Mouse (Mus musculus): ENCODE results near the gene Borcs5. TPM values are rescaled to one million over a fixed set of nuclear protein-coding genes. Genes with fewer than 3 reads are reported as not detected.

Gene Borcs5
- polyA plus RNA-seq, 1 experiment from 2014 or later: 17.7 TPM

DNA sequence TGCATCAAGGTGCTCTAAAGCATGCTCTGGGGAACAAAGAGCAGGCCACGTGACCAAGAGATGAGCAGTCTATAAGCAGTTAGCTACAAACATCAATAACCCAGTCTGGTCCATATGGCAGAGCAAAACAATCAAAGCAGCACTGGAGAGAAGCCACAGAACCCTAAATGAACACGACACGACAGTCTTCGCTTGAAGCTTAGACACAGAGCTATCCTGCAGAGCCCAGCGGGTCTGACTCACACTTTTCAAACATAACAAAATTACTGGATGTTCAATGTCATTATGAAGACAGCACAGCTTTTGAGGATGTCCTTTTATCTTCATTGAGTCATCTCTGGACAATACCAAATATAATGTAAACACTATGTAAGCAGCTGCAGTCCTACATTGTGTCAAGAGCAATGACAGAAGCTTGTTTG, 94.5 kb downstream of the Borcs5 start:
- H3K9me3 ChIP-seq: no peaks in the 10 kb centered on the region
- no peak overlapping the region for H3K27ac ChIP-seq (replicated peaks)
- H3K4me1 ChIP-seq: no peaks in the 10 kb centered on the region
- peaks cover 27% of the 10 kb centered on the region for H3K36me3 ChIP-seq (replicated peaks)
- no peaks in the 10 kb centered on the region for H3K27me3 ChIP-seq (replicated peaks; ENCODE audit: low read depth, poor library complexity, severe bottlenecking)
- 88% methylated on average over 5 of the region's 5 CpGs for WGBS
- H3K4me3 ChIP-seq: no peak overlapping the region
- no peak for DNase-seq (ENCODE audit: low spot score)

GRCm38 (mm10) chr6:134736853-134737252, 97.5 kb downstream of the Borcs5 start:
- Histone ChIP-seq H3K27me3 (replicated peaks; ENCODE audit: low read depth, poor library complexity, severe bottlenecking) (no peaks in the 10 kb centered on the region), H3K9me3 (no peaks in the 10 kb centered on the region), H3K36me3 (replicated peaks) (peaks cover 39% of the 10 kb centered on the region), H3K4me1 (no peaks in the 10 kb centered on the region), H3K27ac (replicated peaks) (no peak overlapping the region), H3K4me3 (no peak overlapping the region)
- 92% methylated on average over 3 of the region's 3 CpGs for WGBS
- no peak for DNase-seq (ENCODE audit: low spot score)

DNA sequence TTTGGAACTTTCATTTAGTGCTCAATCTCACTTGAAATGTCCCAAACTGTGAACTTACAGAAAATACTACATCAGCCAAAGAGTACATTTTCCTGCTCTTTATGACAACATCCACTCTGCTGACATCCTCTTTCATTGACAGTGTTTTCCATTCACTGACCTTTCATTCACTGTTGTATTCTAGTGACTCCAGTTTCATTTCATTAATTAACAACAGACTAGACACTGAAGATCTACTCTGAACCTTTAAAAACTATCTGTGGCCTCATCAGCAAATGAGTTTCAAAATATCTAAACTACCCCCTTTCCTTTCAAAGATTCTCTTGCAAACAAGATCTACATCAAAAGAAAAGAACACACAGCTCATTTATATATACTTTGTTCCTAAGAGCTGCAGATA, 104.3 kb downstream of the Borcs5 start:
- no peak overlapping the region for H3K27ac ChIP-seq (replicated peaks)
- H3K4me3 ChIP-seq: no peak overlapping the region
- no peaks in the 10 kb centered on the region for H3K4me1 ChIP-seq
- peaks cover 17% of the 10 kb centered on the region for H3K36me3 ChIP-seq (replicated peaks)
- H3K27me3 ChIP-seq (replicated peaks; ENCODE audit: low read depth, poor library complexity, severe bottlenecking): no peaks in the 10 kb centered on the region
- no peak for DNase-seq (ENCODE audit: low spot score)
- no peaks in the 10 kb centered on the region for H3K9me3 ChIP-seq

GRCm38 (mm10) chr6:134745876-134746275, 106.6 kb downstream of the Borcs5 start:
- no peak for DNase-seq (ENCODE audit: low spot score)
- 93% methylated on average over 7 of the region's 7 CpGs for WGBS
- H3K27me3 ChIP-seq (replicated peaks; ENCODE audit: low read depth, poor library complexity, severe bottlenecking): no peaks in the 10 kb centered on the region

DNA sequence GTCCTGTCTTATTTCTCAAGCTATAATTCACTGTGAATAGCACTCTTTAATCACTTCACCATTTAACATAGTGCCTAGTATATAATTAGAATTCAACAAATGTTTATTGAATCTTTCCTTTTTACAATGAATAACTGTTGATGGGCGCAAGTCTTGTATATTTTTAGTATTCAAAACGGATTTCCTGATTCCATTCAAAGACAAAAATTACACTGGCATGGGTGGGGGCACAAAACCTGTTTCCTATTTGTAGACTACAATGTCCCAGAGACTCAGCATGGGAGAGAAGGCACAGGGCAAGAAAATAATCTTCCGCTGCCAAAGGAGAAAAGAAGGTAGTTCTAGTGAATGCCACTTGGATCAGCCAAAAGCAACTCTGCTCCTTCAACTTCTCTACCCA, 108.8 kb downstream of the Borcs5 start:
- Histone ChIP-seq H3K36me3 (replicated peaks) (peaks cover 16% of the 10 kb centered on the region), H3K27ac (replicated peaks) (no peak overlapping the region), H3K9me3 (no peaks in the 10 kb centered on the region), H3K27me3 (replicated peaks; ENCODE audit: low read depth, poor library complexity, severe bottlenecking) (no peaks in the 10 kb centered on the region), H3K4me1 (peaks cover 7% of the 10 kb centered on the region; the same call in 1 of the 2 replicates), H3K4me3 (no peak overlapping the region)
- no peak for DNase-seq (ENCODE audit: low spot score)
- WGBS: 85% methylated on average over 3 of the region's 3 CpGs

More at GRCm38 (mm10) chr6:134745876-134746275, 106.6 kb downstream of the Borcs5 start:
- H3K9me3 ChIP-seq: no peaks in the 10 kb centered on the region
- H3K4me1 ChIP-seq: no peaks in the 10 kb centered on the region
- no peak overlapping the region for H3K4me3 ChIP-seq
- H3K36me3 ChIP-seq (replicated peaks): peaks cover 16% of the 10 kb centered on the region
- no peak overlapping the region for H3K27ac ChIP-seq (replicated peaks)

DNA sequence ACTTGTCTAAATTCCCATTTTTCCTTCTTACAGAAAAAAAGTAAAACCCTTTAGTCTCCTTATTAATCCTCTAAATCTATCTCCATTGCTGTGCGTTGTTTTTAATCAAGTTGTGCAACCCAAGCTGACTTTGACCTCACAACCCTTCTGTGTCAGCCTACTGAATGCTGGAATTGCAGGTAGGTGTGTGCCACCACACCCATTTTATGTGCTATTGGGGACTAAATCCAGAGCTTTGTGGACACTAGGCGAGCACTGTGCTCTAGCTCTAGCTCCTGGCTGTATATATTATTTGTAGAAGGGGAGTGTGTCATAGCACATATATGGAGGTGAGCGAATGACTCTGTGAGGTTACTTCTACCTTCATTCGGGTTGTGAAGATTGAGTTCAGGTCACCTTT, 111.8 kb downstream of the Borcs5 start:
- Histone ChIP-seq H3K4me1 (peaks cover 7% of the 10 kb centered on the region; the same call in 1 of the 2 replicates), H3K4me3 (no peak overlapping the region), H3K27ac (replicated peaks) (no peak overlapping the region), H3K27me3 (replicated peaks; ENCODE audit: low read depth, poor library complexity, severe bottlenecking) (no peaks in the 10 kb centered on the region), H3K9me3 (no peaks in the 10 kb centered on the region), H3K36me3 (replicated peaks) (peaks cover 29% of the 10 kb centered on the region)
- 96% methylated on average over 4 of the region's 4 CpGs for WGBS
- DNase-seq (ENCODE audit: low spot score): no peak

DNA sequence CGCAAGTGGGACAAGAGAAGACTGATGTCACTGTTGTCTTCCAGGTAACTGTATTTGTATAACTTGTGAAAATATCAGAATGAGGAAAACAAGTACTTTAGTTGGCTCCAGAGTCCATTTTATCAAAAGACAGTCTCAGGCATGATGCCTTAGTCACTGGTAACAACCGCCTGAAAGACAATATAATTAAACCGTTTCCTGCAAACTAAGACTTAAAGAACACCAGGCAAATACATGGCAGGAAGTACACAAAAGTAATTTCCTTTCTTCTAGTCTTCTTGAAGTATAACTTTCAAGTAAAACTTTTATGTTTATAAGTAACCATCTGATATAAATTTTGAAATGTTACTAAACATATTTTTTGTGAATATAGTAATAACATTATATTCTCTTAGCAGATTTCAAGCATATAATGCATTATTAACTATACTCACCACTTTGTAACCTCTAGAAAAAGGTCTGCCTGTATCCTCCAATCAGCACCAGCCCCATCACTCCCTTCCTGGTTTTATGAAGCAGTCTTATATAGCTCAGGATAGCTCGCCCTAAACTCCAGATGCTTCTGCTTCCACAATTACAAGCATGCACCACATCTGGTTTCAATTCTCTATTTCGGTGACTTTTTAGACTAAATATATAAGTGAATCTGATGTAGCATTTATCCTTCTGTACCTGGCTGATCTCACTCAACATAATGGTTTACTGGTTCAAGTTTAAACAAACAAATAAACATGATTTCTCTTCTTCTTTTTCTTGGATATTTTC, 112.8 kb downstream of the Borcs5 start:
- 62% methylated on average over 5 of the region's 5 CpGs for WGBS
- peaks cover 31% of the 10 kb centered on the region for H3K36me3 ChIP-seq (replicated peaks)

DNA sequence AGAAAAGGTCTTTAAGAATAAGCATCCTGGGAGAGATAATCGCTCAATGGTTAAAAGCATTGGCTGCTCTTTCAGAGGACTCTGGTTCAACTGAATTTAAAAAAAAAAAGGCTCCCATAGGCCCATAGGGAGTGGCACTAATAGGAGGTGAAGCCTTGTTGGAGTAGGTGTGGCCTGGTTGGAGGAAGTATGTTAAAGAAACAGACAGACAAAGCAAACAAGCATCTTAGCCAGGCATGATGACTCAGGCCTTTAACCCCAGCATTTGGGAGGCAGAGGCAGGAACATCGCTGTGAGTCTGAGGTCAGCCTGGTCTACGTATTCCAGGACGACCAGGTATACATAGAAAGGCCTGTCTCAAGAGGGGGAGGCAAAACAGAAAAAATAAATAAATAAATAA, 114.1 kb downstream of the Borcs5 start:
- H3K4me3 ChIP-seq: no peak overlapping the region

More for the DNA sequence above, 112.8 kb downstream of the Borcs5 start:
- Histone ChIP-seq H3K27me3 (replicated peaks; ENCODE audit: low read depth, poor library complexity, severe bottlenecking) (no peaks in the 10 kb centered on the region), H3K27ac (replicated peaks) (no peak overlapping the region), H3K4me1 (peaks cover 7% of the 10 kb centered on the region; the same call in 1 of the 2 replicates), H3K9me3 (no peaks in the 10 kb centered on the region), H3K4me3 (no peak overlapping the region)
- peak; percentile 24 for DNase-seq (ENCODE audit: low spot score)

GRCm38 (mm10) chr6:134753858-134754257, 114.5 kb downstream of the Borcs5 start:
- Histone ChIP-seq H3K4me3 (no peak overlapping the region), H3K27ac (replicated peaks) (no peak overlapping the region), H3K27me3 (replicated peaks; ENCODE audit: low read depth, poor library complexity, severe bottlenecking) (no peaks in the 10 kb centered on the region), H3K4me1 (peaks cover 7% of the 10 kb centered on the region; the same call in 1 of the 2 replicates), H3K9me3 (no peaks in the 10 kb centered on the region), H3K36me3 (replicated peaks) (peaks cover 37% of the 10 kb centered on the region)
- WGBS: 90% methylated on average over 11 of the region's 11 CpGs
- DNase-seq (ENCODE audit: low spot score): no peak

More for the DNA sequence above, 114.1 kb downstream of the Borcs5 start:
- WGBS: 84% methylated on average over 4 of the region's 4 CpGs
- no peaks in the 10 kb centered on the region for H3K9me3 ChIP-seq
- H3K27me3 ChIP-seq (replicated peaks; ENCODE audit: low read depth, poor library complexity, severe bottlenecking): no peaks in the 10 kb centered on the region
- H3K36me3 ChIP-seq (replicated peaks): peaks cover 34% of the 10 kb centered on the region
- no peak overlapping the region for H3K27ac ChIP-seq (replicated peaks)
- H3K4me1 ChIP-seq: peaks cover 7% of the 10 kb centered on the region; the same call in 1 of the 2 replicates
- no peak for DNase-seq (ENCODE audit: low spot score)

GRCm38 (mm10) chr6:134756058-134756457, 116.7 kb downstream of the Borcs5 start:
- no peaks in the 10 kb centered on the region for H3K9me3 ChIP-seq
- no peak overlapping the region for H3K27ac ChIP-seq (replicated peaks)
- peaks cover 7% of the 10 kb centered on the region for H3K4me1 ChIP-seq
- H3K4me3 ChIP-seq: no peak overlapping the region
- no peaks in the 10 kb centered on the region for H3K27me3 ChIP-seq (replicated peaks; ENCODE audit: low read depth, poor library complexity, severe bottlenecking)
- H3K36me3 ChIP-seq (replicated peaks): peaks cover 24% of the 10 kb centered on the region
- no peak for DNase-seq (ENCODE audit: low spot score)
- WGBS: 91% methylated on average over 4 of the region's 4 CpGs

Other genes with a start within 250 kb of the Borcs5 start
- 0.47 and 0.74 TPM in 2 replicates for gene Bcl2l14, start 243.2 kb upstream of the Borcs5 start, polyA plus RNA-seq (2016; fragmentation: Nextera tagmentation; extraction: Ambion mirVana)
- 27.1 and 27.8 TPM in 2 replicates for gene Lrp6, start 72.5 kb upstream of the Borcs5 start, polyA plus RNA-seq (2016; fragmentation: Nextera tagmentation; extraction: Ambion mirVana)
- 0.44 and 0.71 TPM in 2 replicates for gene Mansc1, start 7.0 kb upstream of the Borcs5 start, polyA plus RNA-seq (2016; fragmentation: Nextera tagmentation; extraction: Ambion mirVana)
- 11.9 TPM in 2 replicates for gene Dusp16, start 153.1 kb downstream of the Borcs5 start, polyA plus RNA-seq (2016; fragmentation: Nextera tagmentation; extraction: Ambion mirVana)
- 1.2 TPM in 2 replicates for gene Crebl2, start 190.6 kb downstream of the Borcs5 start, polyA plus RNA-seq (2016; fragmentation: Nextera tagmentation; extraction: Ambion mirVana)